Mouse (Mus musculus) bone marrow, adult 2 months (tissue): ENCODE data around the gene Jmjd1c.

ENCODE experiments used
- CTCF ChIP-seq: fragments of 200-500 bp; IDR thresholded peaks from 2 replicates; pipeline ENCODE4 v1.5.1; 2011; ENCODE audit warnings: low read length, control low read depth; ENCODE audit not compliant: control insufficient read depth, insufficient read depth
- POLR2A ChIP-seq: fragments of 200-500 bp; IDR thresholded peaks from 2 replicates; pipeline ENCODE4 v1.6.1; 2011; ENCODE audit warnings: low read depth, mild to moderate bottlenecking, control low read depth, low read length, borderline replicate concordance; ENCODE audit not compliant: control insufficient read depth

DNA sequence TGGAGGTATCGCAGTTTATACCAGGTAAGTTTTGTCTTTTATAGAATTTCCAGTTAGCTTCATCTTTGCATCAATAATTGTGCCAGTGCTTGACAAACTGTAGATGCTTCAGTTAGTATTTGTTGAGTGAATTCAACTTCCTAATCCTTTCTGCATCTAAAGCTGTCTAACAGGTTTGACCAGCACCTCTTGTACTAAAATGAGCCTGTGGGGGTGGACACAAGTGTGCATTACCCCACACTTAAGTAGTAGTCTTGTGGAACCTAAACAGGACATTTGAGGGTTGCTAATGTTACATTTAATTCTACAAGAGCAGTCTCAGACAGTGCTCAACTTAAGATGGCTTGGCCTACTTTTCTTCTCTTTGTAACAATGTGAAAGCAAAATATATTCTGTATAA, 78.1 kb downstream of the Jmjd1c start:
- TF ChIP-seq CTCF, result no peak
- TF ChIP-seq POLR2A, result no peak
